Mouse (Mus musculus) kidney, adult 2 months (tissue): ENCODE data around the gene Pycr1. TPM values are rescaled to one million over a fixed set of nuclear protein-coding genes. Genes with fewer than 3 reads are reported as not detected.

Experiments used
- DNase-seq: peaks from one replicate; pipeline ENCODE4 v3.0.0; 2021
- H3K27ac ChIP-seq: fragments of 200-500 bp; 2 replicates; pipeline ENCODE4 v1.5.1; 2012; ENCODE audit warnings: low read depth, low read length, control low read depth, inconsistent platforms; ENCODE audit not compliant: insufficient read depth
- H3K27me3 ChIP-seq: fragments of 200-500 bp; replicated peaks from 2 replicates; pipeline ENCODE4 v1.6.1; 2012; ENCODE audit warnings: mild to moderate bottlenecking, moderate library complexity, low read length, inconsistent platforms; ENCODE audit not compliant: control insufficient read depth, insufficient read depth
- H3K36me3 ChIP-seq: fragments of 200-500 bp; 2 replicates; pipeline ENCODE4 v1.6.1; 2012; ENCODE audit warnings: mild to moderate bottlenecking, moderate library complexity, low read length, inconsistent platforms; ENCODE audit not compliant: control insufficient read depth, insufficient read depth
- H3K4me1 ChIP-seq: fragments of 200-500 bp; 2 replicates; pipeline ENCODE4 v1.6.1; 2011; ENCODE audit warnings: low read length; ENCODE audit not compliant: control insufficient read depth, insufficient read depth
- H3K4me3 ChIP-seq: fragments of 200-500 bp; 2 replicates; pipeline ENCODE4 v1.5.1; 2011; ENCODE audit warnings: mild to moderate bottlenecking, low read depth, low read length, control low read depth; ENCODE audit not compliant: insufficient read depth
- CTCF ChIP-seq: fragments of 200-500 bp; conservative IDR thresholded peaks from 2 replicates; pipeline ENCODE4 v1.5.1; 2011; ENCODE audit warnings: low read depth, mild to moderate bottlenecking, control low read depth, low read length, moderate library complexity, mixed read lengths; ENCODE audit not compliant: insufficient read depth, insufficient read length
- POLR2A ChIP-seq: fragments of 200-500 bp; IDR thresholded peaks from one replicate; pipeline ENCODE4 v1.6.1; 2011; ENCODE audit warnings: low read depth, low read length, control low read depth
- WGBS: fragments of 180-500 bp; shearing (Covaris S2); methylation state at CpG from one replicate; pipeline ENCODE4 v1.1.7; 2018; 5-methylcytosine and 5-hydroxymethylcytosine counted together
- polyA plus RNA-seq: library from polyadenylated mRNA; depleted of rRNA; stranded (reverse); fragments of >200 nt; gene quantifications from 2 replicates; pipeline ENCODE4 v1.2.3, GENCODE M21; 2012; rRNA removed

Gene Pycr1
- polyA plus RNA-seq = 1.0 and 1.5 TPM in 2 replicates

GRCm38 (mm10) chr11:120643601-120643987 is at the start of gene Pycr1:
Gene Pycr1, minus strand, starts transcription at chr11:120643769.
- under 1% methylated on average over 15 of the region's 15 CpGs for WGBS
- TF ChIP-seq CTCF (no peak), POLR2A (no peak)
- Histone ChIP-seq H3K36me3 (no peaks in the 10 kb centered on the region), H3K27ac (no peak within 1 kb of the TSS), H3K4me3 (peak within 1 kb of the TSS; percentile 51), H3K4me1 (peaks cover 3% of the 10 kb centered on the region; the same call in 1 of the 2 replicates), H3K27me3 (no peaks in the 10 kb centered on the region)
- DNase-seq = peak; percentile 97

- WGBS = 50% methylated on average over 4 of the region's 4 CpGs
- TF ChIP-seq POLR2A (no peak), CTCF (peak; percentile 25; the same call in 1 of the 2 replicates)
- H3K4me1 ChIP-seq = peaks cover 27% of the 10 kb centered on the region
- H3K4me3 ChIP-seq = no peak overlapping the region
- 0 out of 2 replicates have a peak, but pooled peaks cover 3% of the 10 kb centered on the region for H3K36me3 ChIP-seq
- H3K27me3 ChIP-seq = no peaks in the 10 kb centered on the region
- DNase-seq = peak; percentile 92
- H3K27ac ChIP-seq = peak overlapping the region; percentile 71
These were observed 49.0 kb upstream of the Pycr1 start for GRCm38 (mm10) chr11:120692471-120693011.

GRCm38 (mm10) chr11:120689365-120689764 is 45.8 kb upstream of the Pycr1 start:
- TF ChIP-seq CTCF (no peak), POLR2A (no peak)
- 83% methylated on average over 3 of the region's 3 CpGs for WGBS
- Histone ChIP-seq H3K36me3 (0 out of 2 replicates have a peak, but pooled peaks cover 3% of the 10 kb centered on the region), H3K27ac (no peak overlapping the region), H3K27me3 (no peaks in the 10 kb centered on the region), H3K4me3 (no peak overlapping the region), H3K4me1 (peaks cover 14% of the 10 kb centered on the region)
- DNase-seq = no peak

GRCm38 (mm10) chr11:120686650-120687272 is 43.2 kb upstream of the Pycr1 start:
- Histone ChIP-seq H3K27ac (no peak overlapping the region), H3K36me3 (0 out of 2 replicates have a peak, but pooled peaks cover 3% of the 10 kb centered on the region), H3K4me3 (no peak overlapping the region), H3K27me3 (no peaks in the 10 kb centered on the region), H3K4me1 (no peaks in the 10 kb centered on the region; the same call in 1 of the 2 replicates)
- WGBS = 88% methylated on average over 20 of the region's 20 CpGs
- TF ChIP-seq CTCF (no peak), POLR2A (no peak)
- DNase-seq = no peak

- no peak for TF ChIP-seq POLR2A
- no peak for TF ChIP-seq CTCF
- Histone ChIP-seq H3K27me3 (no peaks in the 10 kb centered on the region), H3K4me1 (peaks cover 9% of the 10 kb centered on the region)
These were observed 41.1 kb upstream of the Pycr1 start for GRCm38 (mm10) chr11:120684660-120685059.

GRCm38 (mm10) chr11:120684086-120684485 is 40.5 kb upstream of the Pycr1 start:
- no peak overlapping the region for H3K27ac ChIP-seq
- 75% methylated on average over 2 of the region's 2 CpGs for WGBS
- no peak overlapping the region for H3K4me3 ChIP-seq
- DNase-seq = no peak
- H3K4me1 ChIP-seq = peaks cover 13% of the 10 kb centered on the region
- 0 out of 2 replicates have a peak, but pooled peaks cover 3% of the 10 kb centered on the region for H3K36me3 ChIP-seq
- no peaks in the 10 kb centered on the region for H3K27me3 ChIP-seq
- TF ChIP-seq CTCF = no peak
- no peak for TF ChIP-seq POLR2A

More at GRCm38 (mm10) chr11:120684660-120685059, 41.1 kb upstream of the Pycr1 start:
- Histone ChIP-seq H3K36me3 (0 out of 2 replicates have a peak, but pooled peaks cover 3% of the 10 kb centered on the region), H3K27ac (no peak overlapping the region), H3K4me3 (no peak overlapping the region)
- 74% methylated on average over 2 of the region's 2 CpGs for WGBS
- DNase-seq = no peak

GRCm38 (mm10) chr11:120683536-120683935 is 40.0 kb upstream of the Pycr1 start:
- WGBS = 93% methylated on average over 3 of the region's 3 CpGs
- no peaks in the 10 kb centered on the region for H3K27me3 ChIP-seq

More at GRCm38 (mm10) chr11:120683536-120683935, 40.0 kb upstream of the Pycr1 start:
- Histone ChIP-seq H3K27ac (no peak overlapping the region), H3K4me3 (no peak overlapping the region), H3K36me3 (peaks cover 1% of the 10 kb centered on the region; the same call in 1 of the 2 replicates), H3K4me1 (peaks cover 13% of the 10 kb centered on the region)
- no peak for DNase-seq
- TF ChIP-seq POLR2A = no peak
- no peak for TF ChIP-seq CTCF
